Mouse (Mus musculus) testis, adult 2 months (tissue): ENCODE results near the gene Samm50. TPM values are rescaled to one million over a fixed set of nuclear protein-coding genes. Genes with fewer than 3 reads are reported as not detected.

Source experiments
- H3K27ac ChIP-seq: fragments of 200-500 bp; 2 replicates; pipeline ENCODE4 v1.5.1; 2012; ENCODE audit warnings: low read depth, low read length; ENCODE audit not compliant: control insufficient read depth, insufficient read depth
- H3K27me3 ChIP-seq: fragments of 200-500 bp; 2 replicates; pipeline ENCODE4 v1.6.1; 2012; ENCODE audit warnings: mild to moderate bottlenecking, low read length, moderate library complexity; ENCODE audit not compliant: control insufficient read depth, insufficient read depth
- H3K36me3 ChIP-seq: fragments of 200-500 bp; 2 replicates; pipeline ENCODE4 v1.6.1; 2012; ENCODE audit warnings: mild to moderate bottlenecking, low read length; ENCODE audit not compliant: control insufficient read depth, insufficient read depth
- H3K4me1 ChIP-seq: fragments of 200-500 bp; 2 replicates; pipeline ENCODE4 v1.6.1; 2012; ENCODE audit warnings: low read length; ENCODE audit not compliant: control insufficient read depth, insufficient read depth
- H3K4me3 ChIP-seq: fragments of 200-500 bp; 2 replicates; pipeline ENCODE4 v1.5.1; 2012; ENCODE audit warnings: low read depth, mild to moderate bottlenecking, low read length, moderate library complexity, mixed read lengths; ENCODE audit not compliant: control insufficient read depth
- CTCF ChIP-seq: fragments of 200-500 bp; IDR thresholded peaks from 2 replicates; pipeline ENCODE4 v1.5.1; 2012; ENCODE audit warnings: low read depth, mild to moderate bottlenecking, inconsistent platforms, low read length, moderate library complexity; ENCODE audit not compliant: control insufficient read depth, insufficient read depth, insufficient replicate concordance
- POLR2A ChIP-seq: fragments of 200-500 bp; IDR thresholded peaks from 2 replicates; pipeline ENCODE4 v1.6.1; 2012; ENCODE audit warnings: low read depth, mild to moderate bottlenecking, inconsistent platforms, low read length, moderate library complexity; ENCODE audit not compliant: control insufficient read depth
- polyA plus RNA-seq: library from polyadenylated mRNA; depleted of rRNA; stranded (reverse); fragments of >200 nt; gene quantifications from 2 replicates; pipeline ENCODE4 v1.2.3, GENCODE M21; 2012

Gene Samm50
- polyA plus RNA-seq, 1 experiment, result 8.7 TPM

DNA sequence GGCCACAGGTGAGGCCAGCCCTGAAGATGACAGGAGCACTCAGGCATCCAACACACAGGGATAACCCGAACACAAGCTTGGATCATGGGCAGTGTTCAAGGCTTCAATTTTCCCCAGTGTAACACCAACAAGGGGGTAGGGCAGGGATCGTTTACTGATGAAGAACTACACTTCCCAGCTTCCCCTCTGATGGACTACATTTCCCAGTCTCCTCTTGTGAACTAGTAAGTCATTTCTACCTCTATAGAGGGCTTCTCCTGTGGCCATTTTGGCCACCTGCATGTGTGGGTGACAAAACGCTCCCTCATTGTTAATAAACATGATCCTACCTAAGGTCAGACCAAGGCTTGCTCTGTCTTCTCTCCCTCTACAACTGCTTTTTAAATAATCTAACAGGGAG is 2.2 kb upstream of the Samm50 start:
- H3K36me3 ChIP-seq, result no peaks in the 10 kb centered on the region
- peaks cover 7% of the 10 kb centered on the region for H3K4me1 ChIP-seq
- H3K4me3 ChIP-seq, result no peak overlapping the region
- no peak for TF ChIP-seq POLR2A
- H3K27ac ChIP-seq, result no peak overlapping the region
- H3K27me3 ChIP-seq, result no peaks in the 10 kb centered on the region

- peak overlapping the region; percentile 90 for H3K27ac ChIP-seq
- H3K27me3 ChIP-seq, result no peaks in the 10 kb centered on the region
- no peak for TF ChIP-seq POLR2A
- TF ChIP-seq CTCF, result no peak
- peak overlapping the region; percentile 86 for H3K4me3 ChIP-seq
- peaks cover 7% of the 10 kb centered on the region for H3K4me1 ChIP-seq
- no peaks in the 10 kb centered on the region for H3K36me3 ChIP-seq
These were observed 350 bp upstream of the Samm50 start for GRCm38 (mm10) chr15:84191724-84192057.

DNA sequence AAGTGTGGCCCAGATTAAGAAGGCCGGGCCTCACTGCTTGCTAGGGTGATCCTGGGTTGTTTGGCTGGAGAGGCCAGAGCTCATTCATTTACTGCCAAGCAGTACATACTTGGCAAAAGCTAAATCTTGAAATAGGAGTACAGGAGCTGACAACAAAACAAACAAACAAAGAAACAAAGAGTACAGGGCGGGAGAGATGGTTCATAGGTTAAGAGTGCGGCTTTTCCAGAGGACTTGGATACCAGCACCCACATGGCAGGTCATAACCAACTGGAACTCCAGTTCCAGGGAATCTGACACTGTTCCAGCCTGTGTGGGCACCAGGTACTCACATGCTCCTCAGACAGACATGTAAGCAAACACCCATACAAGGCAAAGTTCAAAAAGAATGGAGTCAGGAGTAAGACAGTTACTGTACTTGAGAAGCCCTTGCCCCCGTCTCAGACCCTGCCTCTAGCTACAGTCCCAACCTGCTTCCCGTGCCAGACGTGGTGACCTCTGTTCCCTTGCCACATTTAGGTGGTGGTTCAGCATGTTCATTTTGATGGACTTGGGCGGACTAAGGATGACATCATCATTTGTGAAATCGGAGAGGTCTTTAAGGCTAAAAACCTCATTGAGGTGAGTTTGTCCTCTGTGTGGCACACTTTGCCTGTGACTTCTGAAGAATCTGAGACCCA is 4.6 kb downstream of the Samm50 start:
- H3K4me3 ChIP-seq, result no peak overlapping the region
- TF ChIP-seq CTCF (no peak), POLR2A (no peak)
- no peaks in the 10 kb centered on the region; the same call in 1 of the 2 replicates for H3K36me3 ChIP-seq
- H3K4me1 ChIP-seq, result peaks cover 5% of the 10 kb centered on the region
- H3K27ac ChIP-seq, result no peak overlapping the region
- no peaks in the 10 kb centered on the region for H3K27me3 ChIP-seq

GRCm38 (mm10) chr15:84207327-84207726 is 15.3 kb downstream of the Samm50 start:
- Histone ChIP-seq H3K4me1 (peaks cover 2% of the 10 kb centered on the region; the same call in 1 of the 2 replicates), H3K4me3 (no peak overlapping the region), H3K36me3 (peaks cover 3% of the 10 kb centered on the region), H3K27ac (no peak overlapping the region), H3K27me3 (no peaks in the 10 kb centered on the region)
- TF ChIP-seq POLR2A, result no peak
- TF ChIP-seq CTCF, result no peak

GRCm38 (mm10) chr15:84209517-84210412 is 17.7 kb downstream of the Samm50 start:
- Histone ChIP-seq H3K4me1 (peaks cover 2% of the 10 kb centered on the region; the same call in 1 of the 2 replicates), H3K27me3 (no peaks in the 10 kb centered on the region), H3K27ac (no peak overlapping the region), H3K4me3 (no peak overlapping the region), H3K36me3 (no peaks in the 10 kb centered on the region)
- TF ChIP-seq POLR2A (no peak), CTCF (no peak)

GRCm38 (mm10) chr15:84210461-84210860 is 18.4 kb downstream of the Samm50 start:
- Histone ChIP-seq H3K27ac (no peak overlapping the region), H3K4me1 (peaks cover 2% of the 10 kb centered on the region; the same call in 1 of the 2 replicates)
- TF ChIP-seq CTCF (no peak), POLR2A (no peak)

GRCm38 (mm10) chr15:84210941-84211340 is 18.9 kb downstream of the Samm50 start:
- TF ChIP-seq CTCF (no peak), POLR2A (no peak)
- Histone ChIP-seq H3K36me3 (no peaks in the 10 kb centered on the region), H3K4me1 (peaks cover 2% of the 10 kb centered on the region; the same call in 1 of the 2 replicates), H3K27ac (no peak overlapping the region), H3K27me3 (no peaks in the 10 kb centered on the region), H3K4me3 (no peak overlapping the region)

More at GRCm38 (mm10) chr15:84210461-84210860, 18.4 kb downstream of the Samm50 start:
- Histone ChIP-seq H3K4me3 (no peak overlapping the region), H3K27me3 (no peaks in the 10 kb centered on the region), H3K36me3 (no peaks in the 10 kb centered on the region)
